Mouse (Mus musculus): ENCODE results near the gene Snrpf.

Snrpf gene

DNA sequence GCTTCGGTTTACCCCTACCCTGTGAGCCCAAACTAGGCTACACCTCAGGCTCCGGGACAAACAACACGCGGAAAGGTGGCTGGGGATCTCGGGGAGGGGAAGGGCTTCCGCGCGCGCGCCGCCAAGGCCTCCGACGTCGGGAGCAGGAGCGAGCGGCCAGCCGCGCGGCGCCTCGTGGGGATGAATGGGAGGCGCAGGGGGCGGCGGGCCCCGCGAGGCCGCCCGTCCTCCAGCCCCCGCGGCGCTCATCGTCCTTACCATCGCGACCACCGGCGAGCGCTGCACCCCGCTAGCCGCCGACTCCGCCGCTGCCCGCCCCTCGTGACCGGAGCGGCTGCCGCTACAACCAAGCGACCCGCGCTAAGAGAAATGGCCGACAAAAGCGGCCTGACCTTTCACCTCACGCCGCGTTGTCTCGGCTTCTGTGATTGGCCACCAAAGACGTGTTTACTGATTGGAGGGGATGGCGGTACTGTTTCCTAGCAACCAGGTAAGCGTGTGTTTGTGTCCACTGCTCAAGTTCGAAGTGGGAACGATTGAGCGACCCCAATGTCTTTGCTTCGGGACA is at the start of gene Snrpf:
Gene Snrpf, minus strand, starts transcription at position 426 of the 568 bp plus-strand sequence.
- peak; percentile 89 to 92 for DNase-seq (ENCODE audit: low spot score in 2 of 2)

DNA sequence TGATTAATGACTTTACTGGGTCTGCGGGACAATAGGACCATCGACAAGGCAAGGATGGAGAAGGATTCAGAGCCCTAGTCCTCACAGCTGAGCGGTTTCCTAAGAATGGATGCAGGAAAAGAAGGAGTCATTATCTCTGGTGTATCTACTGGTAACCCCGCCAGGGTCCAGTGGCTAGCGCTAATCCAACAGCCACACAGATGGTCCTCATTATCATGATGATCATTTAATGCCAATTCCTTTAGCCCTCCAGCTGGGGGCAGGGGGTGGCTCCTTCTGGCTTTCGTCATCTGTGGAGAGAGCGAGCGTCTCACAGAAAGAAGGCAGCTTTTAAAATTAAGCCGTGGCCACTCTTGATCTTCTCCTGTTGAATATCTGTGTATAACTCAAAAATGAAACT is 46.4 kb upstream of the Snrpf start:
- no peak for DNase-seq (ENCODE audit: low spot score in 2 of 2)

DNA sequence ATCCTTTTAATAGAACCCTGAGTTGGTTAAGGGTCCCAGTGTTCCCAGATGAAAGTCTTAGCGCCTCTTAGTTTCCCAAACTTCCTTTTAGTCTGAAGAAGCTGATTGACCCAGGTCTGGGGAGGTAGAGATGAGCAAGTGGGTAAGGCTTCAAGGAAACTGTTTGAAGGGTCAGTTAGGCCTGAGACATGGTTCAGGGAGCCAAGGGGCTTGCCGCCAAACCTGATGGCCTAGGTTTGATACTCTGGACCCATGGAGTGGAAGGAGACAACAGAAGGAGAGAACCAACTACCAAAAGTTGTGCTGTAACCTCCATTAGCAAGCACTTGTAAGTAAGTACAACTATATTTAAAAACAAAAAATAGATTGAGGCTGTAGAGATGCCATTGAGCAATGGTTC is 44.5 kb upstream of the Snrpf start:
- no peak for DNase-seq (ENCODE audit: low spot score in 2 of 2)

DNA sequence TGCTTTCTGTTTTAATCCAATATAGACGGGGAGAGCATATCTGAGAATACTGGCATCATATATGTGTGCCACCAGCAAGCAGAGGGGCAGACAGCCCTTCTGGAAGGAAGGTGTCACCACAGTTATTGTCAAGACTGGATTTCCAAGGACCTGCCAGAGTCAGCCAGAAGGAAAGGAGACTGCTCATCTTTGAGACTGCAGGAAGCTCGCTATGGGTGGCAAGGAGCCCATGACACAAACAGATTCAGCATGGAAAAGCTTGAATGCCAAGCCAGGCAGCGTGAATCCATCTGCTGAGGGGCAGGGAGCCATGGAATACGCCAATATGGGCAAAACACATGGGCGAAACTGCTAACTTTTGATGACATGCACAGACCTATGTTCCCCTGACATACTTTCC is 44.1 kb upstream of the Snrpf start:
- DNase-seq (ENCODE audit: low spot score in 2 of 2) = no peak

DNA sequence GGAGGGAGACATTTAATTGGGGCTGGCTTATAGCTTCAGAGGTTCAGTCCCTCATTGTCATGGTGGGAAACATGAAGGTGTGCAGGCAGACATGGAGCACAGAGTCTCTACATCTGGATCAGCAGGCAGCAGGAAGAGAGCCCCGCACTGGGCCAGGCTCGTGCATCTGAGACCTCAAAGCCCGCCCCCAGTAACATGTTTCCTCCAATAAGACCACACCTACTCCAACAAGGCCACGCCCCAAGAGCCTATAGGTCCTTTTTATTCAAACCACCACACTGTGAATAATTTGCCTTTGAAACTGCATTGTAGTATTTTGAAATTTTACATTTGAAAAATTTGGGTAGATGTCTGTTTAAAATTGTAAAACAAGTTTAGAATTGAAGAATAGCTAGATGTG is 42.6 kb upstream of the Snrpf start:
- no peak for DNase-seq (ENCODE audit: low spot score in 2 of 2)

DNA sequence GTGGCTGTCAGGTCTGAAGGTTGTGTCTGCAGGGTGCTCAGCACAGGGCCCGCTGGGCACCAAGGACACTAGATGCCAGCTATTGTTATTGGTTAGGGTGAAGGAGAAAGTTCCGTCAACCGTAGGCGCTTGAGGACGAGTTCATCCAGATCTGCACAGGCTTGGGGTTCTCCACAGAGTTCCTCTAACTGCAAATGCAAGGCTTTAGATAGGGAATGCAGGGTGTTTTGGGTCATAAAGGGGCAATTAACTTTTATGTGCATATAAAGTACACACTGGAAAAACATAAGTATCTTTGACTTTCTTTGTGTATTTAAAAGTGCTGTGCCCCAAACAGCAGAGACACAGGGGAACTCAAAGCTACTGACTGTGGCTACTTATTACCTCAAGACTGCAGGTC is 40.8 kb upstream of the Snrpf start:
- no peak for DNase-seq (ENCODE audit: low spot score in 2 of 2)

DNA sequence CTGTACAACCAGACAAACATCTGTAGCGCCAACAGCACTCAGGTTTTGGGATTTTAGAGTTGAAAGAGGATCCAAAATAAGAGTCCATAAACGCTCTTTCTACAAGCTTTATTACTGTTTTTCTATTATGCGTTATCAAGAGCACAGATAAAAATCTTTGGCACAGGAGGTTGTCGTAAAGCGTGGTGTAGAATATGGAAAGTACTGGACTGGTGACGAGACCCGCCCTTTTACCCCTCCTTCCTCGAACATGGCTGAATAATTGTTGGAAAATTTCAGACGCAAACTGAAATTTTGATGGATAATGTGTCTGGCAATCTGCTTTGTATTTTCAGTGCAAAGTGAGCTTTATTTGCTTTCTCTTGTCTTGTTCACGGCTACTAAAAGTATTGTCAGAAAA is 34.6 kb upstream of the Snrpf start:
- DNase-seq (ENCODE audit: low spot score in 2 of 2) = no peak

DNA sequence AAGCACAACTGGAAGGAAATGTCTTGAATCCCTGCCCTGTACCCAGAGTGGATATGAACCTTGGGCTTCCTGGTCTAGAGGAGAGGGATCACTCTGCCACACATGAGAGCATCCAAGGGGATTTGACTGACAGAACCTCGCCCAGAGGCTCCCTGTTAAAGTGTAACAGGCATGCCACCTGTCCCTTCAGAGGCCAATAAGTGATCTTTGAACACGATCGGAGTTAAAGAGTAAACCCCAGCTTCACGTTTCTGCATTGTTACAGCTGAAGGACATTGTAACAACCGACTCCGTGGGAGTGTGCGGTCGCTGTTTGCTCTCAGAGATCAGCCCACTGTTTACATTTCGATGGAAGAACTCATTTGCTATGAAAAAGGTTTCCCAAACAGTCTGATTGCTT is 34.2 kb upstream of the Snrpf start:
- no peak for DNase-seq (ENCODE audit: low spot score in 2 of 2)

DNA sequence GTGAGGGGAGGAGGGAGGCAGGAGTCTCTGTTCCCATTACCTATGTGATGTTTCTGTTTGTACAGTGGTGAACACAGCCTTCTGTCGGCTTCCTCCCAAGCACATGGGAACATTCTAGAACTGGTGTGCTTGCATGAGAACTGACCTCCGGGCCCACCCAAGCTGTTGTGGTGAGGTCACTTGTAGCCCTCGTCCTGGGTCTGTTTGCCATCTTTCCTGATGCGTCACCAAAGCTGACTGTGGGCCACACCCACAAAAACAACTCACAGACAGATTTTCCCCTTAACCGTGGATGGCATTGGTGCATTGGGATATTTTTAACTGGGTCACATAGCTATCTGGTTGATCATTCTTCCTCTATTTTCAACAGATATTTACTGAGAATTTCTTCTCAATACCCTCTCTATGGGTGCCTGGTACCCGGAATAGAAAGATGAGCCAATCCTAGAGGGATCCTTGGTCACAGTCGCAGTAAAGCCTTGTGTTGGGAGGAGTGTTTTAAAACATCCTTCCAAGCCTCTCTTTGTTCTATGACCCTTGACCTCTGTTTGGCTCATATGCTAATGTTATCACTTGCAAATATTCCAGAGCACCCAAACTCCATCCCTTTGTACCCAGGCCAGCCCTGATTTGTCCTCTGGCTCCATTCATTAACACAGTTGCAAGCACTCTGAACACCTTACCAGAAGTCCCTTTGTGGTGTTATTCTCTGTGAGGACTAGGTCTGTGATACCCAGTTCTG is 31.1 kb upstream of the Snrpf start:
- peak in 1 of 2 experiments; percentile 9 for DNase-seq (ENCODE audit: low spot score in 2 of 2)

DNA sequence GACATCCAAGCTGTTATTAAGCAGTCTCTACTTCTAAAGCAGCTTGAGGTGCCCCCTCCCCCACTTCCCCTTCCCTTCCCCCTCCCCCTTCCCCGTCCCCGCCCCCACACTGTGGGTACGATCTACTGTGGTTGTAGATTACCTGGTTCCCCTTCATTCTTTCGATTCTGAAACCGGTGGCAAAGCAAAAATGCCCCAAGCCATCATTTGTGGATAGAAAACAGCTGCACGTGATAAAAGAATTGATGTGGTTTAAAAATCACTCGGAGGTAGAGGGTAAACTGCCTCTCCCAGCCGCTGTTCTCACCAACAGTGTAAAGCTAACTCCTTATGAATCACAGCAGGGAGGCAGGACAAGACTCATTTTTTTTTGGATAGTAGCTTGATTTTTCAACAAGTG is 25.3 kb upstream of the Snrpf start:
- DNase-seq (ENCODE audit: low spot score in 2 of 2) = no peak

DNA sequence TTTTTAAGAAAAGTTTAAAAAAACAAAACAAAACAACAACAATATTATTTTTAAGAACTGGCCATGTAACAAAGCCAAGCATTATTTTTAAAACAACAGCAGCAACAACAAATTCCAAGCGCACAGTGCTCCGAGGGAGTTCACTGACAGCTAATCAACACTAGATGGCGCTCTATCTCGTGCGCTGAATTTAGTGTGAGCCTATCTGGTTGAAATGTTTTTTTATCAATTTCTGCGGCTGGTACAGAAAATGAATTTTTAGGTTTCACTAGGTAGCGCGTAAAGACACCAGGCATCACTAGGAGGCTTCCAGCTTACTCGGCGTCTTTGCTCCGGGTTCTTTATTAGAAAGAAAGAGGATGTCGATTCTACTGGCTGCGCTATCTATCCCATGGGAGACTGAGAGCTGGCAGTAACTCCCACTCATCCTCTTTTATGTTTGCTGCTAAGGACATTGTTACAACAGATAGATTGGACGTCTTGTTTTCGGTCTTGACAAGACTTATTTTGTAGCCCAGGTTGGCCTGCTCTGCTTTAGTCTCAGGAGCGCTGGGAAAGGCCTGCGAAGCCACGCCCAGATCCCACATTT is 22.0 kb upstream of the Snrpf start:
- no peak for DNase-seq (ENCODE audit: low spot score in 2 of 2)

DNA sequence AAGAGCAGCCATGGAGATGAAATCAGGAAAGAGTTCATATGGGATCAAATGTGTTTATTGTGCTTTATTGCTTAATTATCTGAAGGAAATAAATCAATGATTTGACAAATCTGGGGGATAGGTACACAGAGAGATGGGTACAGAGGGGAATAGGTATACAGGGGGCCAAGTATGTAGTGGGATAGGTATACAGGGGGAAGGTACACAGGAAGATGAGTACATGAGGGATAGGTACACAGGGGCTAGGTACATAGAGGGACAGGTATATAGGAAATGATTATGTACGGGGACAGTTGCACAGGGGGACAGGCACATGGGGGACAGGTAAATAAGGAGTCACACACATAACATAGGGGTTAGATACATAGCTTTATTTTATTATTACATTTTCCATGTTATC is 21.4 kb upstream of the Snrpf start:
- no peak for DNase-seq (ENCODE audit: low spot score in 2 of 2)

DNA sequence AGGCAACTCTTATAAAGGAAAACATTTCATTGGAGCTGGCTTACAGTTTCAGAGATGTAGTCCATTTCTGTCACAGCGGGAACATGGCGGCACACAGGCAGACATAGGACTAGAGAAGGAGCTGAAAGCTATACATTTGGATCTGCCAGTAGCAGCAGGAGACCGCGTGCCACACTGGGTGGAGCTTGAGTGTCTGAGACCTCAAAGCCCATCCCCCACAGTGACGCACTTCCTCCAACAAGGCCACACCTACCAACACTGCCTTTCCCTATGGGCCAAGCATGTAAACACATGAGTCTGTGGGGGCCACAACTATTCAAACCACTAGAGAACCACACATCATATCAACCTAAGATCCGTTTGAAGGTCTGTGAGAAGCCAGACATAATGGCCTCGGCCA is 19.7 kb upstream of the Snrpf start:
- no peak for DNase-seq (ENCODE audit: low spot score in 2 of 2)

DNA sequence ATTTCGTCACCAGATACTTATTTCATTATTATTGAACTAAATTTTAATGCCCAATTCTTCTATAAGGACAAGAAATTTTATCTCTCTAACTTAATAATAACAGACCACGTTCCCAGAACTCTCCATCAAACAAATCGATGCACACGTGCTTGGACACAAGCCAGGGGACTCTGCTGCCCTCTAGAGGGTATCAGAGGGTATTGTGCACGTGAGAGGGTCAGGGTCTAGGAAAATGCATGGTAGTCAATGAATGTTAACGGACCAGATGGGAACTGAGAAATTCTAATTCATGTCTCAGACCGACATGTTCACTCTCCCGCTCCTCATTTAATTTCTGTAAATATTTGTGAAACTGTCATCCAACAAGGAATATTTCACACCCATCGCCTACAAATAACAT is 18.5 kb upstream of the Snrpf start:
- no peak for DNase-seq (ENCODE audit: low spot score in 2 of 2)

DNA sequence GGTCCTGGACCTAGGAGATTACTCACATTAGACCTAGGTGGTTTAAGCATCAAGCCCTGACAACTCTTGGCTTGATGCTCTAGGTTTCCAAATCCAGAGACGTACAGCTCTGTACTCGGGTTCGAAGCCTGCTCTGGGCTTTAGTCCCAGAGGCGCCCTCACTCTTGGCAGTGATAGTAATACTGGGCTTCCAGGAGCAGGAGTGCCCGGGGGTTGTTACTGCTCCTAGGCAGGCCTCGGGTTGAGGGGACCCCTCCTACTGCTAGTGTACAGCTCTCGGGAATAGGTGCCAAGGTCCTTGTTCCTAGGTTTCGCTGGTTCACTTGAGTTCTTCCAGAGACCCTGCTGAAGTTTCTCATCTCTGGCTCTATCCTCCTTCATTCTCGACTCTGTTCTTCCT is 16.8 kb upstream of the Snrpf start:
- DNase-seq (ENCODE audit: low spot score in 2 of 2) = no peak

DNA sequence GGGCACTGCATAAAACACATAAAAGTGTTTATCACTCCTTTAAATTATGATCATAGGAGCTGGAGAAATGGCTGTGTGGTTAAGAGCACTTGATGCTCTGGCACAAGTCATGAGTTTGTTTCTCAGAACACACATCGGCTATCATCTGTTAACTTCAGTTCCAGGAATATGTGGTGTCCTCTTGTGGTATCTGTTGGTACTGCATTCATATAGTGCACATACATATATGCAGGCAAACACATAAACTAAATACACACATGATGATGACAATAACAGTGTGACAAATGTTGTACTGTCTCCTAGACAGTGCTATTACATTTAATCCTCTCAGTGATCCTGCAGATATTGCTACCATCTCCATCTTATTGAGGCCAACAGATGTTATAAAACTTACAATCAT is 13.8 kb upstream of the Snrpf start:
- DNase-seq (ENCODE audit: low spot score in 2 of 2) = no peak

DNA sequence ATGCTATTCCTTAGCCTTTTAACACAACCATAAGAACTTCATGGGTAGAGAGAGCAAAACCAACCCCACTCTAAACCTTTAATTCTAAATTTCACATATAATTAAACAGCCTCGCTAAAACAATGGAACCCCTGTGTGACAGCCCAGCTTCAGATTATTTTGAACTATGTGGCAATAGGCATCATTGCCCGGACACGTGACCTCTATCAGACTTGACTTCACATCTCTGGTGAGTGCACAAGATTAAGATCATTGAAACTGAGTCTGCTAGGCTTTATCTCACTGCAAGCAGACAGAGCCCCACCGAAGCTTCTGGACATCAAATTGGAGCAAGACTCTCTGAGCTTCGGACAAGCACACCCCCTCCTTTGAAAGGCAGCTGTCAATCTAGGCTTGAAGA is 12.8 kb upstream of the Snrpf start:
- DNase-seq (ENCODE audit: low spot score in 2 of 2) = no peak

DNA sequence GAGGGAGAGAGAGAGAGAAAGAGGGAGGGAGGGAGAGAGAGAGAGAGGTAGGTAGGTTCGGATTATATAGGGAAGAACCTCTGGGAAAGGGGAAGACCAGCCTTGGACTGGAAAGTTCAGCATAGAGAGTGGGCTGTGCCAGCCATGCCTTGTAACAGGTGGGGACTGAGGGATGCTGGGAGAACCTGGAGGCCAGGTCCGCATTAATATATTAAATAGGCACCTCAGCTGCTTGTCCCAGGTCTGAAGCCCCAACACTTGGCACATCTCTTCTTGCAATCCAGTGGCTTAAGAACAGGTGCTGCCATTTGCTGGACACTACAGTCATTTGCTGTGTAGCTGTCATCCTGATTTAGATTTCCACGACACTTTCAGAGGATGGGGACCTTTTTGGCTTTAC is 7.1 kb upstream of the Snrpf start:
- DNase-seq (ENCODE audit: low spot score in 2 of 2) = no peak

DNA sequence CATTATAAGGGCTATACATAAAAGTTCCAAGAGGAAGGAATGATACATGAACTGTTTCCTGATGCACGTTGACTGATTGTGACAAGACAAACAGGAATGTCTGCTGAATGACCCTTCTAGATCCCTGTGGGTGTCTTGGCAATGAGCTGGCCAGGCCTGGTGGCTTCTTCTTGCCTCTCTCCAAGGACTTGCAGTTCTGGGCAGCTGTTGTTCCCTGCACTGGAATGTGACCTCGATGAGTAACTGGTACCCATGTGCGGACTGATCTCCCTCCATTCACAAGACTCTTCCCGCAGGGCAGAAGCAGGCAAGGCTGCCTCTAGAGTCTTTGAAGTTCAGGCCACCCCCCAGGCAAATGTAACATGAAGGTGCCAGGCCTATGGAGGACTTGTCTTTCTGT is 6.3 kb upstream of the Snrpf start:
- DNase-seq (ENCODE audit: low spot score in 2 of 2) = no peak

DNA sequence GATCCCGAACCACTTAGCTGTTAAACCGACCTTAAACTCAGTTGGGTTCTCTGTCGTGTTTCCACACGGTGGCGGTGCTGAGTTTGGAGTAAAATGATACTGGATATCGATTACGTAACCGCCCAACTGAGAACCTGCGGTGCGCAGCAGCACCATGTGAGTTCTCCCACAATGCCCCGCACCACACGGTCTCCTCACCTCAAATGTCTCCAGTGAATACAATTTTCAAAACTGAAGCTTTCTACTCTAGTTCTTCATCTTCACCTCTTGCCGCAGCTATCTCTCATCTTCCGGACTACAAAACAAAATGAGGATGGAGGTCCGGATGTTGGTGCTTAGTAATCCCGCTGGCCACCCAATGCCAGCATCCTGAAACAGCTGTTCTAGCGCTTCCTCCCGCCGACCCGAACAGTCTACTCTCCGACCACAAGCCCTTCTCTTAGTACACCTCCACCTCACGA is 4.5 kb upstream of the Snrpf start:
- peak; percentile 66 to 72 for DNase-seq (ENCODE audit: low spot score in 2 of 2)

DNA sequence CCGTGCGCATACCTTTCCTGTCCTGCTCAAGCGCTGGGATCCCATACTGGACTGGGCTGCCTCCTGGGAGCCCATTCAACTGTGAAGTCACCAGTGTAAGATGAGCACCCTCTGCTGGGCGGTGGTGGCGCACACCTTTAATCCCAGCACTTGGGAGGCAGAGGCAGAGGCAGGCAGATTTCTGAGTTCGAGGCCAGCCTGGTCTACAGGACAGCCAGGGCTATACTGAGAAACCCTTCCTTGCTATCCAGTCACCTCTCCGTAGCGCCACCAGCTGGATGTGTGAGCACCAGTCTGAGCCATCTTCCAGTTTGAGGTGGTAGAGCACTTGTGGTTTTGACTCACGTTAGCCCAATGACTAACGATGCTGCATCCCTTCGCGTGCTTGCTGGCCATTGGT is 3.0 kb upstream of the Snrpf start:
- no peak for DNase-seq (ENCODE audit: low spot score in 2 of 2)

DNA sequence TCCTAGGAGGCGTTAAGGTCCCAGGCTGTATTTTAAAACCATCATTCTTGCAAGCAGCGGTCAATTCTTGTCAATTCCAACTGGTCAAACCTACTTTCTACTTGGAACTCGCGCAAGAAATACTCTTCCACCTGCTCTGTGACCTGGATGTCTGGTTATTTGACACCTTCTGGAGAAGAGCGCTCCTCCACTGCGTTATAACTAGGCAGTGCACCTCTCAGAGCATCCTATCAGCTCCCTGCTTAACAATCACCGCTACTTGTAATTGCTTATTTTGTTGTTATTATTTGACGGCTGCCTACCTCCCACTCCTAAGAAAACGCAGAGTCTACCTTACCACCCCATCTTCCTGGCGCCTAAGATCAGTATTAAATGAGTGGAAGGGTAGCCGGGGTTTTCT is 710 bp downstream of the Snrpf start:
- DNase-seq (ENCODE audit: low spot score in 2 of 2) = no peak

DNA sequence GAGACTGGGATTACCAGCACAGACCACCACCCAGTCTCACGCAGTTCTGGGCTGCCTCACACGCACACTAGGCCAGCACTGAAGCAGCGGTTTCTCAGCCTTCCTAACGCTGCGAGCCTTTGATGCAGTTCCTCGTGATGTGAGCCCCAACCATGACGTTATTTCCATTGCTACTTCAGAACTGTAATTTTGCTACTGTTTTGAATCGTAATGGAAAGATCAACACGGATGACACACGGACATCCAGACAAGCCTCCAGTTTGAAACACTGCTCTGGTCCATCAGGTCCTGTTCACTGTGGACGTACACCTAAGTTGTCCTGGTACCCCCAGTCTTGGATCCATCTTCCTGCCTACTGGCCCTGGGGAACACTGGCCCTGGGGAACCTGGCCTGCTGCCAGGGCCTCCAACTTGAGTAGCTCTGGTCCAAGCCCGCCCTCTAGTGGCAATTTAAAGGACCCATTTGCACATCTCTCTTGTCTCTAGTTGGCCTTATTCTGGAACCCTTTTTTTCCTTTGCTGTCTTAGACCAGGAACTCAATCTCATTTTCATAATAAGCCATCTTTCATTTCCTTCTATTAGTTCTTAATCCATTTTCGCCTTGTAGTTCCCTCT is 12.1 kb downstream of the Snrpf start:
- peak; percentile 40 to 49 for DNase-seq (ENCODE audit: low spot score in 2 of 2)
